Mouse (Mus musculus): ENCODE data around the gene Nphp4. TPM values are rescaled to one million over a fixed set of nuclear protein-coding genes. Genes with fewer than 3 reads are reported as not detected.

Nphp4 gene
- 2.4 and 4.0 TPM in 2 replicates for polyA plus RNA-seq (2011; ENCODE audit: insufficient read length, low read depth, missing spikeins)

GRCm38 (mm10) chr4:152476427-152477023 lies at the start of gene Nphp4:
Gene Nphp4, plus strand, starts transcription at chr4:152476706.
- TF ChIP-seq CTCF (IDR thresholded peaks at IDR 0.05; ENCODE audit: borderline replicate concordance, insufficient read depth, low read length): no peak
- TF ChIP-seq POLR2A (IDR thresholded peaks at IDR 0.05; ENCODE audit: low read depth, low read length): no peak
- Histone ChIP-seq H3K4me3 (ENCODE audit: insufficient read depth, low read length) (peak within 1 kb of the TSS; percentile 64), H3K27ac (ENCODE audit: insufficient read depth, low read length) (no peak within 1 kb of the TSS), H3K4me1 (ENCODE audit: control insufficient read depth, insufficient read depth, low read length) (no peaks in the 10 kb centered on the region)

GRCm38 (mm10) chr4:152428259-152428658 lies 48.2 kb upstream of the Nphp4 start:
- Histone ChIP-seq H3K4me1 (ENCODE audit: control insufficient read depth, insufficient read depth, low read length) (no peaks in the 10 kb centered on the region), H3K4me3 (ENCODE audit: insufficient read depth, low read length) (no peak overlapping the region), H3K27ac (ENCODE audit: insufficient read depth, low read length) (no peak overlapping the region)
- TF ChIP-seq CTCF (IDR thresholded peaks at IDR 0.05; ENCODE audit: borderline replicate concordance, insufficient read depth, low read length) (no peak), POLR2A (IDR thresholded peaks at IDR 0.05; ENCODE audit: low read depth, low read length) (no peak)

DNA sequence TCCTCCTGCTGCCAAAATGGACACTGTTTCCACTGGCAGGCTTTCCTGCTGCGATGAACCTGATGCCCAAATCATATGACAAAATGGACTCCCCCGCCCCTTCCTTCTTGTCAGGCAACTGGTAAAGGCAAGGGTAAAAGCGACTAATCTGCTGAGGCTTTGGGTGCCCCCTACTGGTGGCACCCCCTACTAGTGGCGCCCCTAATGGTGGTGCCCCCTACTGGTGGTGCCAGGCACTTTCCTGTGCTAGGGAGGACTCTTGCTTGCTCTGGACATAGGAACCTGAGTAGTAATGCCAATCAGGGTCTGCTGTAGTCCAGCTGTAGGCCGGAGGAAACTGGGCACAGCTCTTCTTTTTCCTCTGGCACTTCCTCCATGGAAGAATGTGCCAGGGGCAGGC lies 44.2 kb upstream of the Nphp4 start:
- no peak overlapping the region for H3K27ac ChIP-seq (ENCODE audit: insufficient read depth, low read length)
- no peak overlapping the region for H3K4me3 ChIP-seq (ENCODE audit: insufficient read depth, low read length)
- no peaks in the 10 kb centered on the region for H3K4me1 ChIP-seq (ENCODE audit: control insufficient read depth, insufficient read depth, low read length)
- TF ChIP-seq POLR2A (IDR thresholded peaks at IDR 0.05; ENCODE audit: low read depth, low read length) (no peak), CTCF (IDR thresholded peaks at IDR 0.05; ENCODE audit: borderline replicate concordance, insufficient read depth, low read length) (peak; percentile 75)

GRCm38 (mm10) chr4:152434836-152435235 lies 41.7 kb upstream of the Nphp4 start:
- no peaks in the 10 kb centered on the region for H3K4me1 ChIP-seq (ENCODE audit: control insufficient read depth, insufficient read depth, low read length)
- peak overlapping the region; percentile 4; the same call in 1 of the 2 replicates for H3K4me3 ChIP-seq (ENCODE audit: insufficient read depth, low read length)
- TF ChIP-seq POLR2A (IDR thresholded peaks at IDR 0.05; ENCODE audit: low read depth, low read length) (no peak), CTCF (IDR thresholded peaks at IDR 0.05; ENCODE audit: borderline replicate concordance, insufficient read depth, low read length) (peak; percentile 95)
- H3K27ac ChIP-seq (ENCODE audit: insufficient read depth, low read length): no peak overlapping the region

GRCm38 (mm10) chr4:152435255-152435654 lies 41.3 kb upstream of the Nphp4 start:
- Histone ChIP-seq H3K4me1 (ENCODE audit: control insufficient read depth, insufficient read depth, low read length) (no peaks in the 10 kb centered on the region), H3K4me3 (ENCODE audit: insufficient read depth, low read length) (peak overlapping the region; percentile 4; the same call in 1 of the 2 replicates), H3K27ac (ENCODE audit: insufficient read depth, low read length) (no peak overlapping the region)
- TF ChIP-seq POLR2A (IDR thresholded peaks at IDR 0.05; ENCODE audit: low read depth, low read length) (no peak), CTCF (IDR thresholded peaks at IDR 0.05; ENCODE audit: borderline replicate concordance, insufficient read depth, low read length) (peak; percentile 85)

GRCm38 (mm10) chr4:152440882-152441281 lies 35.6 kb upstream of the Nphp4 start:
- H3K27ac ChIP-seq (ENCODE audit: insufficient read depth, low read length): no peak overlapping the region
- no peaks in the 10 kb centered on the region for H3K4me1 ChIP-seq (ENCODE audit: control insufficient read depth, insufficient read depth, low read length)
- H3K4me3 ChIP-seq (ENCODE audit: insufficient read depth, low read length): no peak overlapping the region
- TF ChIP-seq CTCF (IDR thresholded peaks at IDR 0.05; ENCODE audit: borderline replicate concordance, insufficient read depth, low read length) (no peak), POLR2A (IDR thresholded peaks at IDR 0.05; ENCODE audit: low read depth, low read length) (no peak)

GRCm38 (mm10) chr4:152441536-152441935 lies 35.0 kb upstream of the Nphp4 start:
- TF ChIP-seq POLR2A (IDR thresholded peaks at IDR 0.05; ENCODE audit: low read depth, low read length) (no peak), CTCF (IDR thresholded peaks at IDR 0.05; ENCODE audit: borderline replicate concordance, insufficient read depth, low read length) (no peak)
- H3K4me1 ChIP-seq (ENCODE audit: control insufficient read depth, insufficient read depth, low read length): no peaks in the 10 kb centered on the region
- no peak overlapping the region for H3K27ac ChIP-seq (ENCODE audit: insufficient read depth, low read length)

GRCm38 (mm10) chr4:152446178-152446577 lies 30.3 kb upstream of the Nphp4 start:
- H3K27ac ChIP-seq (ENCODE audit: insufficient read depth, low read length): no peak overlapping the region
- H3K4me3 ChIP-seq (ENCODE audit: insufficient read depth, low read length): no peak overlapping the region
- no peak for TF ChIP-seq CTCF (IDR thresholded peaks at IDR 0.05; ENCODE audit: borderline replicate concordance, insufficient read depth, low read length)
- TF ChIP-seq POLR2A (IDR thresholded peaks at IDR 0.05; ENCODE audit: low read depth, low read length): no peak
- no peaks in the 10 kb centered on the region for H3K4me1 ChIP-seq (ENCODE audit: control insufficient read depth, insufficient read depth, low read length)

More at GRCm38 (mm10) chr4:152441536-152441935, 35.0 kb upstream of the Nphp4 start:
- H3K4me3 ChIP-seq (ENCODE audit: insufficient read depth, low read length): no peak overlapping the region

DNA sequence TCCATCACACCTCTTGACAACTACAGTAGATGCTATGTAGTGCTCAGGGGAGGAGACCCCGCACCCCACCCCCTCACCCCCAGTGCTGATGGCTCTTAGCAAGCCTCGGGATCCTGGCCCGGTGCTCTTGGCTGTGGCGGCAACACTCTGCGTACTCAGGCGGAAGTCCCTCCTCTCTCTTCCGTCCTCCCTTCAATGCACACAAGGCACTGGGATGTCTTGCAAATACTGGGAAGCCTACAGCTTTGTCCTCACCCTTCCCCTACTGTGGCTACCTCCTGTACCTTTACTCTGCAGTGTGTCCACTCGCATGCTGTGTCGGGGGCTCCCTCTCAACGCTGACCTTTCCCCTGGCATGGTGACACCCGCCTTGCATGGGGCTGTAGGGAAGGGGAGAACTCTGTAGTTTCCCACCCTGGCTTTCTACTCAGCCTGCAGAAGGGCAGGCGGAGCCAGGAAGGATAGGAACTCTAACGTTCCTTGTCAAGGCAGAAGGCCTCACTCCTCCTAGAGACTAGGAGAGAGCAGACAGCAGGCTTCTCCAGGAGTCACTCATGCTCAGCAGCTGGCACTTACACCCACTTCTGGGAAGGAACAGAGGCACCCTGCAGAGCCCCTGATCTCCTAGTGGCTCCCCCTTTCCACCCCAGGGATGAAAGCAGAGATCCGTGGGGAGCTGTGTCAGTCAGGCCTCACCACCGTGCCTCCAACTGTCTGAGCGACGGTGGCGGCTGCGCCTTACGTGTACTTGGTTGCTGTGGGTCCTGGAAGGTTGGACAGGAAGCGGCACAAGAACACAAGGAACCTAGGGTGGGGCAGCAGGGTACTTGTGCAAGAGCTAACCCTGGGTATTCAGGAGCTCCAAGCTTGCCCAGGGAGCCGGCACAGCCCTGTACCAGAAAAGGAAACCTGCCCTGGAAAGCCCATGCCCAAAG lies 28.5 kb upstream of the Nphp4 start:
- no peak overlapping the region for H3K4me3 ChIP-seq (ENCODE audit: insufficient read depth, low read length)
- no peak overlapping the region for H3K27ac ChIP-seq (ENCODE audit: insufficient read depth, low read length)
- no peaks in the 10 kb centered on the region for H3K4me1 ChIP-seq (ENCODE audit: control insufficient read depth, insufficient read depth, low read length)
- no peak for TF ChIP-seq CTCF (IDR thresholded peaks at IDR 0.05; ENCODE audit: borderline replicate concordance, insufficient read depth, low read length)
- no peak for TF ChIP-seq POLR2A (IDR thresholded peaks at IDR 0.05; ENCODE audit: low read depth, low read length)

DNA sequence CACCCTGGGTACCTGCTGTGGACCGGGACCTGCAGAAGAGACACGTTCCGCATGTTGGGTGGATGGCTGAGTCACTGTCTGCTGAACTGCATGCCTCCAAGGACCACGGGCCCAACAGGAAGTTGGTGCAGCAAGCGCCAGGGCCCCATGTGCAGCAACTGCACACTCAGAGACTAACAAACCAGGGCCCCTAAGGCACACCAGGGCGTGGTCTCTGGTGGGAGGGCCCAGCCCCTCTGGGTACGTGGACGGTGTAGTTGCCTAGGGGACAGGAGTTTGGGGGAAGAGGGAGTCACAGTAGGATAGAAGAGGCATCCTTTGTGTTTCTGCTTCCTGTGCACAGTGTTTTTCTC lies 27.9 kb upstream of the Nphp4 start:
- Histone ChIP-seq H3K27ac (ENCODE audit: insufficient read depth, low read length) (no peak overlapping the region), H3K4me1 (ENCODE audit: control insufficient read depth, insufficient read depth, low read length) (no peaks in the 10 kb centered on the region), H3K4me3 (ENCODE audit: insufficient read depth, low read length) (no peak overlapping the region)
- TF ChIP-seq CTCF (IDR thresholded peaks at IDR 0.05; ENCODE audit: borderline replicate concordance, insufficient read depth, low read length) (no peak), POLR2A (IDR thresholded peaks at IDR 0.05; ENCODE audit: low read depth, low read length) (no peak)
